Mouse (Mus musculus): Measurements from ENCODE around the gene Allc. TPM values are rescaled to one million over a fixed set of nuclear protein-coding genes. Genes with fewer than 3 reads are reported as not detected.

Allc gene
- polyA plus RNA-seq, 1 experiment, result not detected

- TF ChIP-seq CTCF (IDR thresholded peaks at IDR 0.05; ENCODE audit: insufficient read depth, low read depth, low read length) (no peak), POLR2A (IDR thresholded peaks at IDR 0.05; ENCODE audit: insufficient read depth, low read depth, low read length) (no peak)
- no peak overlapping the region for H3K4me3 ChIP-seq (ENCODE audit: insufficient read depth, low read depth, low read length)
- H3K4me1 ChIP-seq (ENCODE audit: control insufficient read depth, insufficient read depth, low read length), result peaks cover 7% of the 10 kb centered on the region
- 88% methylated on average over 4 of the region's 4 CpGs for WGBS
- no peak overlapping the region for H3K27ac ChIP-seq (ENCODE audit: insufficient read depth, low read depth, low read length)
Observed at GRCm38 (mm10) chr12:28617297-28617696, 35.0 kb upstream of the Allc start.

GRCm38 (mm10) chr12:28614401-28614800 is 32.1 kb upstream of the Allc start:
- Histone ChIP-seq H3K27ac (ENCODE audit: insufficient read depth, low read depth, low read length) (no peak overlapping the region), H3K4me1 (ENCODE audit: control insufficient read depth, insufficient read depth, low read length) (peaks cover 7% of the 10 kb centered on the region), H3K4me3 (ENCODE audit: insufficient read depth, low read depth, low read length) (no peak overlapping the region)
- TF ChIP-seq POLR2A (IDR thresholded peaks at IDR 0.05; ENCODE audit: insufficient read depth, low read depth, low read length) (no peak), CTCF (IDR thresholded peaks at IDR 0.05; ENCODE audit: insufficient read depth, low read depth, low read length) (no peak)
- WGBS, result 65% methylated on average over 7 of the region's 7 CpGs

GRCm38 (mm10) chr12:28612391-28612790 is 30.1 kb upstream of the Allc start:
- WGBS, result 20% methylated on average over 6 of the region's 6 CpGs
- Histone ChIP-seq H3K4me3 (ENCODE audit: insufficient read depth, low read depth, low read length) (no peak overlapping the region), H3K4me1 (ENCODE audit: control insufficient read depth, insufficient read depth, low read length) (peaks cover 15% of the 10 kb centered on the region), H3K27ac (ENCODE audit: insufficient read depth, low read depth, low read length) (0 out of 2 replicates have a peak overlapping the region, but pooled peaks have one; percentile 3)
- TF ChIP-seq POLR2A (IDR thresholded peaks at IDR 0.05; ENCODE audit: insufficient read depth, low read depth, low read length), result no peak
- no peak for TF ChIP-seq CTCF (IDR thresholded peaks at IDR 0.05; ENCODE audit: insufficient read depth, low read depth, low read length)

- no peak for TF ChIP-seq CTCF (IDR thresholded peaks at IDR 0.05; ENCODE audit: insufficient read depth, low read depth, low read length)
- TF ChIP-seq POLR2A (IDR thresholded peaks at IDR 0.05; ENCODE audit: insufficient read depth, low read depth, low read length), result no peak
- peak overlapping the region; percentile 81 for H3K27ac ChIP-seq (ENCODE audit: insufficient read depth, low read depth, low read length)
- peaks cover 12% of the 10 kb centered on the region for H3K4me1 ChIP-seq (ENCODE audit: control insufficient read depth, insufficient read depth, low read length)
- WGBS, result 20% methylated on average over 17 of the region's 17 CpGs
- H3K4me3 ChIP-seq (ENCODE audit: insufficient read depth, low read depth, low read length), result peak overlapping the region; percentile 35
Observed at GRCm38 (mm10) chr12:28607546-28608305, 25.4 kb upstream of the Allc start.

- H3K27ac ChIP-seq (ENCODE audit: insufficient read depth, low read depth, low read length), result no peak overlapping the region
- TF ChIP-seq POLR2A (IDR thresholded peaks at IDR 0.05; ENCODE audit: insufficient read depth, low read depth, low read length) (no peak), CTCF (IDR thresholded peaks at IDR 0.05; ENCODE audit: insufficient read depth, low read depth, low read length) (no peak)
- peaks cover 13% of the 10 kb centered on the region for H3K4me1 ChIP-seq (ENCODE audit: control insufficient read depth, insufficient read depth, low read length)
- 78% methylated on average over 1 of the region's 1 CpGs for WGBS
- no peak overlapping the region for H3K4me3 ChIP-seq (ENCODE audit: insufficient read depth, low read depth, low read length)
Observed at GRCm38 (mm10) chr12:28603494-28603893, 21.2 kb upstream of the Allc start.

- Histone ChIP-seq H3K27ac (ENCODE audit: insufficient read depth, low read depth, low read length) (no peak overlapping the region), H3K4me3 (ENCODE audit: insufficient read depth, low read depth, low read length) (no peak overlapping the region), H3K4me1 (ENCODE audit: control insufficient read depth, insufficient read depth, low read length) (peaks cover 4% of the 10 kb centered on the region; the same call in 1 of the 2 replicates)
- WGBS, result 42% methylated on average over 4 of the region's 4 CpGs
- TF ChIP-seq CTCF (IDR thresholded peaks at IDR 0.05; ENCODE audit: insufficient read depth, low read depth, low read length), result no peak
- no peak for TF ChIP-seq POLR2A (IDR thresholded peaks at IDR 0.05; ENCODE audit: insufficient read depth, low read depth, low read length)
Observed at GRCm38 (mm10) chr12:28602259-28602658, 19.9 kb upstream of the Allc start.

GRCm38 (mm10) chr12:28598526-28598991 is 16.2 kb upstream of the Allc start:
- WGBS, result 70% methylated on average over 2 of the region's 2 CpGs

GRCm38 (mm10) chr12:28598110-28598509 is 15.8 kb upstream of the Allc start:
- 80% methylated on average over 3 of the region's 3 CpGs for WGBS
- H3K27ac ChIP-seq (ENCODE audit: insufficient read depth, low read depth, low read length), result no peak overlapping the region
- no peak for TF ChIP-seq POLR2A (IDR thresholded peaks at IDR 0.05; ENCODE audit: insufficient read depth, low read depth, low read length)
- TF ChIP-seq CTCF (IDR thresholded peaks at IDR 0.05; ENCODE audit: insufficient read depth, low read depth, low read length), result no peak
- no peak overlapping the region for H3K4me3 ChIP-seq (ENCODE audit: insufficient read depth, low read depth, low read length)
- peaks cover 4% of the 10 kb centered on the region; the same call in 1 of the 2 replicates for H3K4me1 ChIP-seq (ENCODE audit: control insufficient read depth, insufficient read depth, low read length)

More at GRCm38 (mm10) chr12:28598526-28598991, 16.2 kb upstream of the Allc start:
- Histone ChIP-seq H3K4me3 (ENCODE audit: insufficient read depth, low read depth, low read length) (no peak overlapping the region), H3K27ac (ENCODE audit: insufficient read depth, low read depth, low read length) (no peak overlapping the region), H3K4me1 (ENCODE audit: control insufficient read depth, insufficient read depth, low read length) (peaks cover 4% of the 10 kb centered on the region; the same call in 1 of the 2 replicates)
- no peak for TF ChIP-seq CTCF (IDR thresholded peaks at IDR 0.05; ENCODE audit: insufficient read depth, low read depth, low read length)
- TF ChIP-seq POLR2A (IDR thresholded peaks at IDR 0.05; ENCODE audit: insufficient read depth, low read depth, low read length), result no peak

GRCm38 (mm10) chr12:28597699-28598098 is 15.4 kb upstream of the Allc start:
- Histone ChIP-seq H3K4me1 (ENCODE audit: control insufficient read depth, insufficient read depth, low read length) (peaks cover 4% of the 10 kb centered on the region; the same call in 1 of the 2 replicates), H3K27ac (ENCODE audit: insufficient read depth, low read depth, low read length) (no peak overlapping the region), H3K4me3 (ENCODE audit: insufficient read depth, low read depth, low read length) (no peak overlapping the region)
- TF ChIP-seq POLR2A (IDR thresholded peaks at IDR 0.05; ENCODE audit: insufficient read depth, low read depth, low read length) (no peak), CTCF (IDR thresholded peaks at IDR 0.05; ENCODE audit: insufficient read depth, low read depth, low read length) (no peak)
- WGBS, result 69% methylated on average over 9 of the region's 9 CpGs
